Mouse (Mus musculus) heart, postnatal 36 days (tissue): ENCODE data around the gene Evx1. TPM values are rescaled to one million over a fixed set of nuclear protein-coding genes. Genes with fewer than 3 reads are reported as not detected.

Experiments used
- DNase-seq, 2 experiments: peaks; one replicate each; pipeline ENCODE4 v3.0.0; 2021 to 2022
- intact Hi-C: fragments of 180-260 bp; cut with DNase I; formaldehyde crosslinking; loops from one replicate; pipeline ENCODE4 v1.15.1; 2025
- total RNA-seq, 2 experiments: library from RNA; stranded (reverse); gene quantifications; 2 replicates each; pipeline ENCODE4 v1.2.3; 2021

Gene Evx1
- not detected for total RNA-seq

- intact Hi-C loops = loop anchor here (5.0 kb wide), 3 partner anchors 46 to 1136 kb away; no protein-coding TSS in a partner anchor
- peak in 1 of 2 experiments; percentile 17 for DNase-seq
Measured at GRCm38 (mm10) chr6:52313391-52314303, at the start of gene Evx1. TSS of gene Evx1 (plus strand) at chr6:52313498.

GRCm38 (mm10) chr6:52264106-52264790 is 49.0 kb upstream of the Evx1 start:
- intact Hi-C loops = no loop called here
- no peak for DNase-seq

GRCm38 (mm10) chr6:52265306-52265912 is 47.9 kb upstream of the Evx1 start:
- DNase-seq = no peak
- intact Hi-C loops = loop anchor here (5.0 kb wide), 1 partner anchor 47 kb away; the partner anchor contains the start of gene Evx1

GRCm38 (mm10) chr6:52265913-52266665 is 47.2 kb upstream of the Evx1 start:
- no peak for DNase-seq
- intact Hi-C loops = loop anchor here (5.0 kb wide), 1 partner anchor 46 kb away; the partner anchor contains the start of gene Evx1

- intact Hi-C loops = loop anchor here (5.0 kb wide), 1 partner anchor 46 kb away; the partner anchor contains the start of gene Evx1
Measured at GRCm38 (mm10) chr6:52266666-52266985, 46.7 kb upstream of the Evx1 start.

GRCm38 (mm10) chr6:52267221-52267620 is 46.1 kb upstream of the Evx1 start:
- intact Hi-C loops = loop anchor here (5.0 kb wide), 1 partner anchor 45 kb away; the partner anchor contains the start of gene Evx1
- no peak for DNase-seq

More at GRCm38 (mm10) chr6:52266666-52266985, 46.7 kb upstream of the Evx1 start:
- DNase-seq = no peak

GRCm38 (mm10) chr6:52267691-52268090 is 45.6 kb upstream of the Evx1 start:
- no peak for DNase-seq
- intact Hi-C loops = loop anchor here (5.0 kb wide), 1 partner anchor 45 kb away; the partner anchor contains the start of gene Evx1

- DNase-seq = no peak
- intact Hi-C loops = loop anchor here (5.0 kb wide), 1 partner anchor 44 kb away; the partner anchor contains the start of gene Evx1
Measured at GRCm38 (mm10) chr6:52268341-52268740, 45.0 kb upstream of the Evx1 start.

- intact Hi-C loops = loop anchor here (5.0 kb wide), 1 partner anchor 44 kb away; the partner anchor contains the start of gene Evx1
- no peak for DNase-seq
Measured at GRCm38 (mm10) chr6:52268756-52269155, 44.5 kb upstream of the Evx1 start.

- intact Hi-C loops = loop anchor here (1.0 to 5.0 kb wide), 2 partner anchors 307 to 567 kb away; no protein-coding TSS in a partner anchor
- DNase-seq = peak; percentile 66 to 67
Measured at GRCm38 (mm10) chr6:52270494-52271480, 42.5 kb upstream of the Evx1 start.

- DNase-seq = no peak
- intact Hi-C loops = loop anchor here (5.0 kb wide), 1 partner anchor 564 kb away; no protein-coding TSS in a partner anchor
Measured at GRCm38 (mm10) chr6:52272766-52273655, 40.3 kb upstream of the Evx1 start.

GRCm38 (mm10) chr6:52273656-52274280 is 39.5 kb upstream of the Evx1 start:
- intact Hi-C loops = loop anchor here (5.0 kb wide), 1 partner anchor 564 kb away; no protein-coding TSS in a partner anchor
- DNase-seq = no peak

- intact Hi-C loops = loop anchor here (5.0 kb wide), 1 partner anchor 563 kb away; no protein-coding TSS in a partner anchor
Measured at GRCm38 (mm10) chr6:52274576-52274975, 38.7 kb upstream of the Evx1 start.

GRCm38 (mm10) chr6:52275563-52276280 is 37.6 kb upstream of the Evx1 start:
- intact Hi-C loops = no loop called here
- no peak for DNase-seq

More at GRCm38 (mm10) chr6:52274576-52274975, 38.7 kb upstream of the Evx1 start:
- DNase-seq = no peak

GRCm38 (mm10) chr6:52276382-52276781 is 36.9 kb upstream of the Evx1 start:
- intact Hi-C loops = no loop called here
- no peak for DNase-seq

- intact Hi-C loops = no loop called here
- no peak for DNase-seq
Measured at GRCm38 (mm10) chr6:52276920-52277319, 36.4 kb upstream of the Evx1 start.
